Mouse (Mus musculus) heart, adult 10 weeks (tissue): ENCODE data around the gene Ppp1r9a. TPM values are rescaled to one million over a fixed set of nuclear protein-coding genes. Genes with fewer than 3 reads are reported as not detected.

Experiments
- polyA plus RNA-seq: library from polyadenylated mRNA; stranded (reverse); fragments of 350-450 nt; fragmentation: Illumina TruSeq; extraction: RNeasy Lipid Tissue Mini Kit (QIAGEN cat#74804); gene quantifications from one replicate; pipeline ENCODE4 v1.2.3, GENCODE M21; 2014; ENCODE audit warnings: low read depth, low replicate concordance

The Ppp1r9a gene
- polyA plus RNA-seq = 11.9 TPM

DNA sequence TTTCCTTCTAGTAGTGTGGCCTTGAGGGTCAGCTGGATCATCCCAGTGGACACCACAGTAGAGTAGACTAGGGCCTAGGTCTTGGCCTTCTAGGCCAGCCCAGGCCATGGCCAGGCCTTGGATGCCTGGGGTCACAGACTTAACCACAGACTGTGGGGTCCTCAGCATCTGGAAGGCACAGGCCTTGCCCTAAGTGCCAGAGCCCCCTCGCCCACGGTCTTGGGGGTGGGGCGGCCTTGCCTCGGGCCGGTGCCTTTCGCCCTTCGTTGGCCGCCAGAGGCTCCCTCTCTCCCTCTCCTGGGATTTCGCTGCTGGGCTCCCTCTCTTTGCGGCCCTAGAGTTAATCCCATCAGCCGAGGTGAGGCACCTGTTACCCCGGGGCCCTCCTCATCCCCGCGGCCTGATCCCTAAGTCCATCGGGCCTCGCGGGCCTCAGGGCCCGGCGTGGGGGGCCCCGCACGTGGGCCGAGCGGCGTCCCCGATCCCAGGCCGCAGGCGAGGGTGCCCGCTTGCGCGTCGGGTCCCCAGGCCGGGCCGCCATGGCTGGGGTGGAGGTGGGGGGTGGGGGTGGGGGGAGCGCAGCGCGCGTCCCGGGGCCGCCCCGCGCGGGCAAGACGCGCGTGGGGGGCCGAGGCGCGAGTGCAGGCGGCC lies at the start of gene Ppp1r9a:
Gene Ppp1r9a, plus strand, starts transcription at position 244 of the 651 bp plus-strand sequence.

DNA sequence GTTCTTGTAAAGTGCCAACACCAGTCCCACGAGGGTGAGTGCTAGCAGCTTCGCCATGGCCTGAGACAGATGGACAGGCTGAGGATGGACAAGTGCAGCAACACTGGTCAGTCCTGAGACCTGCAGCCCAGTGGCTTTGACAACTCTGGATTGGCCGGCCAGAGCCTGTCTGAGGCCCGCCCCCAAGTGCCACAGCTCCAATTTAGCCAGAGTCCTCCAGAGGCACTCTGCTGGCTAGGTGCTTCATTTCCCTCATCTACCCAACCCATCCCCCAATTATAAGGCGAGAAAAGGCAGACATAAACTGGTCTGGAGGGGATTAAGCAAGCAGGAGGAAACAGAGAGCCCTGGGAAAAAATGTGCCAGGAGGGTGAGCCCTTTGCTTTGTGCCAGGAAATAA lies 291.0 kb downstream of the Ppp1r9a start, which contains the start of gene Pon1:
Gene Pon1, minus strand, starts transcription at position 254 of the 400 bp plus-strand sequence.

Other genes starting within 250 kb of the Ppp1r9a start
- 23.2 TPM for gene Sgce, start 155.7 kb upstream of the Ppp1r9a start, polyA plus RNA-seq
- 0.55 TPM for gene Peg10, start 155.6 kb upstream of the Ppp1r9a start, polyA plus RNA-seq